Mouse (Mus musculus): ENCODE measurements around the gene Mxi1.

Mxi1 gene

DNA sequence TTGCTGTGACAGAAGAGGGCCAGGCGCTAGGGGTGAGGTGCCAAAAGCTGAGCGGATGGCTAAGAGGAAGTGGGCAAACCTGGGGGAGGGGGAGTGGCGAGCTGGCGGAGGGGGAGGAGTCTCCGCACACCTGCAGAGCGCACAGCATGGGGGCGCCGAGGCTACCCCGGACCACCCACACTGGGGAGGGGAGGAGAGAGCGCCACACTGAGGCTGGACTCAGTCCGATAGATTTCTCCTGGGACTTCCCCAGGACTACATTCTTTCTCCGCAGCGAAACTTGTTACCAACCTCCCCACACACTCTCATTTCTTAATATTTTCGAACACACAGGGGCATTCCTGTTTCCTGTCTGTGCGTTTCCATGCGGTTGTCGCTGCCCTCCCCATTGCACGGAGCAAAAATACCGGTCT is 113.0 kb downstream of the Mxi1 start:
- no peak for DNase-seq (ENCODE audit: low spot score in 2 of 2)

DNA sequence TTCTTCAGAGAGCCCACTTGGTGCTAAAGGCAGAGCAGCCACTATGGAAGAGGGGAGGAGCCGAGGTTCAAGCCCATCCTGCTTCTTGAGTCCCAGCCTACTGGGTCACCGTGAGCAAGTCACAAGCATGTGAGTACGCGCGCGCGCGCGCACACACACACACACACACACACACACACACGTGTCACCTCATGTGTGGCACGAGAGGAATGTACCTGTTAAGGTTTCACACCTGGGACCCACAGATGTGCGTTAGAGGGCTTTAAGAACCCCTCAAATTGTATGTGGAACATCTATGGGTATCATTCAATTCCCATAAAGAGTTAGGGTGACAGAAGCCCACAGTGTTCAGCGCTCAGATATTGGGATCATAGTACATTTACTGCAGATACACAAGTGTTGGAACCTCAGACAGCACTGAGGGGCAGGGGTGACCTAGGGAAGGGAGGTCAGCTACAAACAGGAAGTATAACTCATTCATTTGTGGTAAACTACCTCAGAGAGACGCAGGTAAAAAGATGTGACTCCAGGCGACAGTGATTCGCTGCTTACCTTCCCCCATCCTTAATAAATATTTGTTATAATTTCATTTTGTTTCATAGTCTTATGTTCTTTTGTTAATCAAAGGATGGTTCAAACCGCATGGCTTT is 113.6 kb downstream of the Mxi1 start:
- DNase-seq (ENCODE audit: low spot score in 2 of 2), result no peak

DNA sequence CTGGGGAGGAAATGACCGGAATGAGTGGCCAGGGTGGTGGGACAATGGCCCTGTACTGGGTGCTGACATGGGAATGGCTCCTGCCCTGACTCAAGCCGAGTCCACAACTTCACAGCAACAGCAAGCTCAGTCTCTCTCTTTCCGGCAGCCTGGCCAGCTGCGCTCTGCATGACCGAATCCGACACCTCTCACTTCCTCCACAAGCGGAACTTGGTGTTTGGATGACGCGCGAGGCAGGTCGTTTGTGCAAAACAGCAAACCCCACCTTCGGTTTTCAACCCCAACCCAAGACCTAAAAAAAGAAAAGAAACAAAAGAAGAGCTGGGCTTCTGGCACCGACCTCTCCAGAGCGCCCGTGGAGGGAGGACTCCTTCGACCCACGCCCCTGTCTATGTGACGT is 114.3 kb downstream of the Mxi1 start:
- no peak for DNase-seq (ENCODE audit: low spot score in 2 of 2)

All from urinary bladder, postnatal 36 days (tissue).